Mouse (Mus musculus) layer of hippocampus, postnatal 36 days (tissue): ENCODE measurements around the gene Bmper. TPM values are rescaled to one million over a fixed set of nuclear protein-coding genes. Genes with fewer than 3 reads are reported as not detected.

Experiments used
- DNase-seq, 2 experiments: peaks; one replicate each; pipeline ENCODE4 v3.0.0; 2022
- total RNA-seq, 2 experiments: library from RNA; stranded (reverse); gene quantifications; 2 replicates each; pipeline ENCODE4 v1.2.3; 2021

Bmper gene
- total RNA-seq, 2 experiments from 2014 or later = 4.0 to 5.1 TPM

- DNase-seq = no peak
Observed at GRCm38 (mm10) chr9:23377831-23378730, 155.2 kb downstream of the Bmper start.

GRCm38 (mm10) chr9:23378731-23379170, 155.9 kb downstream of the Bmper start:
- peak; percentile 19 to 24 for DNase-seq

GRCm38 (mm10) chr9:23380171-23380835, 157.4 kb downstream of the Bmper start:
- DNase-seq = no peak

GRCm38 (mm10) chr9:23383291-23383690, 160.4 kb downstream of the Bmper start:
- DNase-seq = no peak

- no peak for DNase-seq
Observed at GRCm38 (mm10) chr9:23383837-23384236, 161.0 kb downstream of the Bmper start.

GRCm38 (mm10) chr9:23384880-23385279, 162.0 kb downstream of the Bmper start:
- DNase-seq = no peak

- DNase-seq = no peak
Observed at GRCm38 (mm10) chr9:23386201-23386600, 163.3 kb downstream of the Bmper start.

GRCm38 (mm10) chr9:23390118-23390517, 167.2 kb downstream of the Bmper start:
- no peak for DNase-seq

GRCm38 (mm10) chr9:23394652-23395317, 171.9 kb downstream of the Bmper start:
- no peak for DNase-seq

- DNase-seq = no peak
Observed at GRCm38 (mm10) chr9:23396186-23396585, 173.3 kb downstream of the Bmper start.

GRCm38 (mm10) chr9:23397876-23398275, 175.0 kb downstream of the Bmper start:
- DNase-seq = no peak

- DNase-seq = no peak
Observed at GRCm38 (mm10) chr9:23399638-23400284, 176.9 kb downstream of the Bmper start.

- no peak for DNase-seq
Observed at GRCm38 (mm10) chr9:23407416-23407815, 184.5 kb downstream of the Bmper start.

- no peak for DNase-seq
Observed at GRCm38 (mm10) chr9:23407935-23408781, 185.3 kb downstream of the Bmper start.

GRCm38 (mm10) chr9:23410567-23410966, 187.7 kb downstream of the Bmper start:
- no peak for DNase-seq

GRCm38 (mm10) chr9:23412956-23413355, 190.1 kb downstream of the Bmper start:
- no peak for DNase-seq

- no peak for DNase-seq
Observed at GRCm38 (mm10) chr9:23419107-23419506, 196.2 kb downstream of the Bmper start.

- no peak for DNase-seq
Observed at GRCm38 (mm10) chr9:23423748-23424147, 200.9 kb downstream of the Bmper start.

- DNase-seq = no peak
Observed at GRCm38 (mm10) chr9:23432631-23433030, 209.8 kb downstream of the Bmper start.

- DNase-seq = no peak
Observed at GRCm38 (mm10) chr9:23433238-23433637, 210.4 kb downstream of the Bmper start.

- DNase-seq = no peak
Observed at GRCm38 (mm10) chr9:23436751-23437150, 213.9 kb downstream of the Bmper start.

- DNase-seq = no peak
Observed at GRCm38 (mm10) chr9:23438662-23439061, 215.8 kb downstream of the Bmper start.
